Mouse (Mus musculus): ENCODE measurements around the gene Rassf2. TPM values are rescaled to one million over a fixed set of nuclear protein-coding genes. Genes with fewer than 3 reads are reported as not detected.

The Rassf2 gene
- 39.1 and 39.8 TPM in 2 replicates for total RNA-seq (2014; rRNA removed)
- 18.7 and 19.0 TPM in 2 replicates for polyA plus RNA-seq (2015; fragmentation: Nextera tagmentation; extraction: Ambion mirVana)

DNA sequence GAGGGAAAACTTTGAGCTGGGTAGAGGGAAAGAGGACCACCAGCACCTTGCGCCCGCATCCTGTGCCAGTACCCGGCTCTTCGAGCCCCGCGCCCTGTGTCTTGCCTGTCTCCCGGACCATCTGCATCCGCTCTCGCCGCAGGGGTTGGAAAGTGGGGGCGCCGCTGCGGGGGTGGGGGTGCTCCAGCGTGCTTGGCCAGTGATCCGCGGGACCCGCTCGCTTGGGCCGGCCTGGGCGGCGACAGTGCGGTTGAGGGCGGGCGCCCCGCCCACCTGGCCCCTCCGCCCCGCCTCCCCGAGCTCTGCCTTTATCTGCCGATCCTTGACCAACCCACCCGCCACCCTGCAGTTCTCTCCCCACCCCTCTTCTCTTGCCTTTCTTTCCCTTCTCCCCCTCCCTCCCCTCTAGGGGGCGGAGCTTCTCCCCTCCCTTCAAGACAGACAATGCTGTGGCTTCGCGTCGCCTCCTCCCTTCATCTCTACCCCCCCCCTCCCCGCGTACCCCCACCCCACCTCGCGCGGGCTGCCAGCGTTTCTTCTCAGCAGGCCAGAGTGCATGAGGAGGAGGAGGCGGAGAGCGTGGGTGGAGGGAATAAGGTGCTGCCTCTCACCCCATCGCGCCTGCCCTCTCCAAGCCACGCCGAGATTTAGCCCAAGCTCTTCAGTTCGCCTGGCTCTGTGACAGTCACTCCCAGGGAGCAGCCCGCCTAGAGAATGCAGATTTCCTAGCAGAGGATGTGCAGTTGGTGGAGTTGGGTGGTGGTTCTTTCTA, at the start of gene Rassf2:
TSS of gene Rassf2 (minus strand) at position 613 of the 772 bp plus-strand sequence.
- ATAC-seq (peak; percentile 92), DNase-seq (ENCODE audit: low spot score) (peak; percentile 93)
- peak within 1 kb of the TSS; percentile 64 for H3K4me3 ChIP-seq (ENCODE audit: low read length)
- H3K9me3 ChIP-seq (ENCODE audit: low read length): no peaks in the 10 kb centered on the region
- H3K27me3 ChIP-seq (ENCODE audit: insufficient read depth, low read length): no peaks in the 10 kb centered on the region
- peak within 1 kb of the TSS; percentile 85 for H3K4me2 ChIP-seq (ENCODE audit: low read depth, low read length)
- H3K9ac ChIP-seq (replicated peaks; ENCODE audit: low read length): peak within 1 kb of the TSS; percentile 56
- no peaks in the 10 kb centered on the region for H3K36me3 ChIP-seq (ENCODE audit: insufficient read depth, low read length)
- WGBS: under 1% methylated on average over 32 of the region's 48 CpGs
- peak within 1 kb of the TSS; percentile 90 for H3K27ac ChIP-seq
- peaks cover 16% of the 10 kb centered on the region for H3K4me1 ChIP-seq (ENCODE audit: insufficient read depth, low read length)
- no peak for TF ChIP-seq CTCF (IDR thresholded peaks at IDR 0.05; ENCODE audit: low read depth)

GRCm38 (mm10) chr2:132079139-132079538, 49.1 kb upstream of the Rassf2 start:
- H3K9ac ChIP-seq (replicated peaks; ENCODE audit: low read length): no peak overlapping the region
- ATAC-seq (no peak), DNase-seq (ENCODE audit: low spot score) (no peak)
- no peak overlapping the region for H3K4me2 ChIP-seq (ENCODE audit: low read depth, low read length)
- no peaks in the 10 kb centered on the region for H3K27me3 ChIP-seq (ENCODE audit: insufficient read depth, low read length)
- no peaks in the 10 kb centered on the region for H3K4me1 ChIP-seq (ENCODE audit: insufficient read depth, low read length)
- H3K4me3 ChIP-seq (ENCODE audit: low read length): no peak overlapping the region
- peaks cover 22% of the 10 kb centered on the region for H3K36me3 ChIP-seq (ENCODE audit: insufficient read depth, low read length)
- TF ChIP-seq CTCF (IDR thresholded peaks at IDR 0.05; ENCODE audit: low read depth): no peak
- H3K27ac ChIP-seq: no peak overlapping the region
- H3K9me3 ChIP-seq (ENCODE audit: low read length): no peaks in the 10 kb centered on the region
- 76% methylated on average over 5 of the region's 5 CpGs for WGBS

DNA sequence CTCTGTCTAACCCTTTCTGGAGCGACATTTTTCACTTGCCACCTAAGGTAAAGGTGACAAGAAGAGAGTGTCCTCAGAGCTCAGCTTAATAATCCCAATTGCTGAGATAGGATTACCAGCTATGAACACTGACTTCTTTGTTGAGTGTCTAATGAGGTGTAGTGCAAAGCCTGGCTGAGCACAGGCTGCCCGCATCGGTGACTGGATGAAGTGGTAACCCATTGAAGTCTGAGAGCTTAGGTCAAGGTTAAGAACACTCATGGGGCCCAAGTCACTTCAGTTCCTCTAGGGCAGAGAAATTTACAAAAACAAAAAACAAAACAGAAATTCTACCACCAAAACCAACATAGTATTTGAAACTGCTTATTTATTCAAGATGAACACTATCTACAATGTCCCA, 43.0 kb upstream of the Rassf2 start:
- 84% methylated on average over 3 of the region's 3 CpGs for WGBS
- Histone ChIP-seq H3K27me3 (ENCODE audit: insufficient read depth, low read length) (no peaks in the 10 kb centered on the region), H3K36me3 (ENCODE audit: insufficient read depth, low read length) (peaks cover 41% of the 10 kb centered on the region), H3K9ac (replicated peaks; ENCODE audit: low read length) (no peak overlapping the region), H3K4me2 (ENCODE audit: low read depth, low read length) (no peak overlapping the region), H3K9me3 (ENCODE audit: low read length) (no peaks in the 10 kb centered on the region), H3K4me1 (ENCODE audit: insufficient read depth, low read length) (no peaks in the 10 kb centered on the region), H3K27ac (no peak overlapping the region), H3K4me3 (ENCODE audit: low read length) (no peak overlapping the region)
- TF ChIP-seq CTCF (IDR thresholded peaks at IDR 0.05; ENCODE audit: low read depth): no peak
- DNase-seq (ENCODE audit: low spot score) (no peak), ATAC-seq (no peak)

DNA sequence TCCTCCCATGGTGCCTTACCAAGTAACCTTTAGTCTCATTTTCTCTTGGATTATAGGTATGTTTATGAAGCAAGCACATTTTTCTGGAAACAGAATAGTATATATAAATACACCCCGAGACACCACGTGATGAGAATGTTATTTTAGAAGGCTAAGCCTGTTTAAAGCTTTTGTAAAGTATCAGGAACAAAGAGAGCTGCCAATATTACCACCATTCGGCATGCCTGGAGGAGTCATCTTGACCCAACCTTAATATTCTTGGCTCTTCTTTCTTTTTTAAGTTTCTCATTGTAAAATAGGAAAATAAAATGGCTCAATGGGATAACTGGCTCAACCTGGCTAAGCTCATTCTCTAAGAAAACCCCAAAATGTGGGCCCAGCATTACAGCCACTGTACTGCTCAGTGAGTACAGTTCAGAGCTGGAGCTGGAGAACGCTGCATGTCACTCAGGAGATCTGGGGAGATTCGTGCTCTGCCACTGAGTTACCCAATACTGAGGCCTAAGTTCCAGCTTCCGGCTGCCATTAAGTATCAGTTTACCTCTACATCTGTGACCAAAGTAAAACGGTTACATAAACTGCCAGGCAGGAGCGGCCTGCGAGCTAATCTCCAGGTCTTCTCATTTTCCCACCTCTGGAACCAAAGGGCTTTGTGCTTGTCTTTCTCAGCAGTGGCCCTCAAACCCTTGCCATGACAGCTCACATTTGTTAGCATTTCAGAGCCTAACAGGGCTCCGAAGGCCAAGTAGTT, 40.1 kb upstream of the Rassf2 start:
- Histone ChIP-seq H3K4me2 (ENCODE audit: low read depth, low read length) (no peak overlapping the region), H3K27me3 (ENCODE audit: insufficient read depth, low read length) (no peaks in the 10 kb centered on the region), H3K9me3 (ENCODE audit: low read length) (no peaks in the 10 kb centered on the region), H3K9ac (replicated peaks; ENCODE audit: low read length) (no peak overlapping the region), H3K4me1 (ENCODE audit: insufficient read depth, low read length) (no peaks in the 10 kb centered on the region), H3K27ac (no peak overlapping the region), H3K4me3 (ENCODE audit: low read length) (no peak overlapping the region), H3K36me3 (ENCODE audit: insufficient read depth, low read length) (peaks cover 43% of the 10 kb centered on the region)
- WGBS: 93% methylated on average over 10 of the region's 10 CpGs
- no peak for TF ChIP-seq CTCF (IDR thresholded peaks at IDR 0.05; ENCODE audit: low read depth)
- no peak for DNase-seq (ENCODE audit: low spot score)
- no peak for ATAC-seq

- Histone ChIP-seq H3K4me2 (ENCODE audit: low read depth, low read length) (no peak overlapping the region), H3K4me1 (ENCODE audit: insufficient read depth, low read length) (no peaks in the 10 kb centered on the region), H3K36me3 (ENCODE audit: insufficient read depth, low read length) (peaks cover 37% of the 10 kb centered on the region; the same call in 1 of the 2 replicates), H3K9me3 (ENCODE audit: low read length) (no peaks in the 10 kb centered on the region), H3K9ac (replicated peaks; ENCODE audit: low read length) (no peak overlapping the region), H3K27me3 (ENCODE audit: insufficient read depth, low read length) (no peaks in the 10 kb centered on the region), H3K4me3 (ENCODE audit: low read length) (no peak overlapping the region), H3K27ac (no peak overlapping the region)
- 69% methylated on average over 11 of the region's 11 CpGs for WGBS
- peak; percentile 24 for DNase-seq (ENCODE audit: low spot score)
- peak; percentile 29; the same call in 1 of the 2 replicates for TF ChIP-seq CTCF (IDR thresholded peaks at IDR 0.05; ENCODE audit: low read depth)
- peak; percentile 57; the same call in 1 of the 2 replicates for ATAC-seq
These were observed 34.2 kb upstream of the Rassf2 start for GRCm38 (mm10) chr2:132064185-132064831.

- no peak for ATAC-seq
- H3K36me3 ChIP-seq (ENCODE audit: insufficient read depth, low read length): peaks cover 42% of the 10 kb centered on the region; the same call in 1 of the 2 replicates
These were observed 33.7 kb upstream of the Rassf2 start for GRCm38 (mm10) chr2:132063776-132064175.

More at GRCm38 (mm10) chr2:132063776-132064175, 33.7 kb upstream of the Rassf2 start:
- WGBS: 91% methylated on average over 3 of the region's 3 CpGs
- H3K9ac ChIP-seq (replicated peaks; ENCODE audit: low read length): no peak overlapping the region
- DNase-seq (ENCODE audit: low spot score): no peak
- no peaks in the 10 kb centered on the region for H3K27me3 ChIP-seq (ENCODE audit: insufficient read depth, low read length)
- H3K9me3 ChIP-seq (ENCODE audit: low read length): no peaks in the 10 kb centered on the region
- H3K4me3 ChIP-seq (ENCODE audit: low read length): no peak overlapping the region
- no peaks in the 10 kb centered on the region for H3K4me1 ChIP-seq (ENCODE audit: insufficient read depth, low read length)
- no peak for TF ChIP-seq CTCF (IDR thresholded peaks at IDR 0.05; ENCODE audit: low read depth)
- H3K4me2 ChIP-seq (ENCODE audit: low read depth, low read length): no peak overlapping the region
- no peak overlapping the region for H3K27ac ChIP-seq

Measured in hindbrain, postnatal 0 days (tissue).